Mouse (Mus musculus) CH12.LX (cell line): Measurements from ENCODE around the gene Mcts1.

Experiments used
- CTCF ChIP-seq, 2 experiments: IDR thresholded peaks in 1 of 2; conservative IDR thresholded peaks in 1 of 2; 2 replicates each; pipeline ENCODE4 v1.5.1; 2011 to 2012; ENCODE audit warnings: low read depth in 2 of 2, low read length in 2 of 2, improper control_type of control experiment in 1 of 2, inconsistent platforms in 1 of 2, mild to moderate bottlenecking in 1 of 2, moderate library complexity in 1 of 2
- MAFK ChIP-seq: IDR thresholded peaks from 2 replicates; pipeline ENCODE4 v1.6.1; 2011; ENCODE audit warnings: low read length, improper control_type of control experiment; ENCODE audit not compliant: insufficient replicate concordance
- NELFE ChIP-seq: IDR thresholded peaks from 2 replicates; pipeline ENCODE4 v1.6.1; 2011; ENCODE audit warnings: low read depth, low read length, improper control_type of control experiment
- POLR2A ChIP-seq: IDR thresholded peaks from 2 replicates; pipeline ENCODE4 v1.6.1; 2011; ENCODE audit warnings: low read depth, mild to moderate bottlenecking, improper control_type of control experiment, low read length
- POLR2AphosphoS2 ChIP-seq: IDR thresholded peaks from 2 replicates; pipeline ENCODE4 v1.6.1; 2011; ENCODE audit warnings: low read depth, low read length, improper control_type of control experiment
- ZC3H11A ChIP-seq: IDR thresholded peaks from 2 replicates; pipeline ENCODE4 v1.6.1; 2012; ENCODE audit warnings: low read depth, mild to moderate bottlenecking, inconsistent platforms, low read length, improper control_type of control experiment

DNA sequence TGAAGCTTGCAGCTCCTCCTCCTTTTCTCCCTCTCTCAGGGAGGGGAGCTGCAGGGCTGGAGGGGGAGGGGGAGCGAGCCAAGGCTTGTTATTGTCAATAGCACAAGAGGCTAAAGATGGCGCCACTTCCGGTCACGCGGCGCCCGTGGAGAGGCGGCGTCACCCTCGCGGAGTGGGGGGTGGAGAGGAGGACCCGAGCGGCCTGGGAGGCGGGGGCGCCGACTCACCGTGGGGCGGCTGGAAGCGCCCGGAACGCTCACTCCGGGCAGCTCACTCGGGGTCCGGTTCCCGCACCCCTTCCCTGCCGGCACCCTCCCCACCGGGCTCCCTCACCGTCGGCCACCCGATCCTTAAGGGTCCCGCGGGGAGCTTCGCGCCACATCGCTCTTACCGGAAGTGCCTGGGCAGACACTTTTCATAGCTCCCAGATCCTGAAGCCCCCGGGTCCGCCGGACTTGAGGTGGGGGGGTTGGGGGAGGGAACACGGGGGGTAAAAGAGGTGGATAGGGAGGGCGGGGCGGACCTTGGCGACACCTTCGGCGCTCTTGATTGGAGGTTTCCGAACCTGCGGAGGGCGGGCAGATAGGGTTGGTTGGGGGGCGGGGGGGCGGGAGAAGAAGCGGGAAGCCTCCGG is 35.7 kb upstream of the Mcts1 start:
- TF ChIP-seq ZC3H11A (no peak), NELFE (peak; percentile 26), POLR2AphosphoS2 (no peak), CTCF (conservative IDR thresholded peaks at IDR 0.05 in 1 of 2, IDR thresholded peaks at IDR 0.05 in 1 of 2; ENCODE audit: low read depth in 2 of 2, low read length in 2 of 2) (no peak), MAFK (no peak), POLR2A (peak; percentile 57; the same call in 1 of the 2 replicates)
